Mouse (Mus musculus) adipose tissue, adult 10 weeks (tissue): Measurements from ENCODE around the gene Acod1. TPM values are rescaled to one million over a fixed set of nuclear protein-coding genes. Genes with fewer than 3 reads are reported as not detected.

Source experiments
- polyA plus RNA-seq: library from polyadenylated mRNA; stranded (reverse); fragments of 350-450 nt; fragmentation: Illumina TruSeq; extraction: RNeasy Lipid Tissue Mini Kit (QIAGEN cat#74804); gene quantifications from one replicate; pipeline ENCODE4 v1.2.3, GENCODE M21; 2014; ENCODE audit warnings: low read depth, low replicate concordance

Acod1 gene
- polyA plus RNA-seq: not detected

GRCm38 (mm10) chr14:103046677-103047076, at the start of gene Acod1:
Gene Acod1, plus strand, starts transcription at chr14:103046977.

DNA sequence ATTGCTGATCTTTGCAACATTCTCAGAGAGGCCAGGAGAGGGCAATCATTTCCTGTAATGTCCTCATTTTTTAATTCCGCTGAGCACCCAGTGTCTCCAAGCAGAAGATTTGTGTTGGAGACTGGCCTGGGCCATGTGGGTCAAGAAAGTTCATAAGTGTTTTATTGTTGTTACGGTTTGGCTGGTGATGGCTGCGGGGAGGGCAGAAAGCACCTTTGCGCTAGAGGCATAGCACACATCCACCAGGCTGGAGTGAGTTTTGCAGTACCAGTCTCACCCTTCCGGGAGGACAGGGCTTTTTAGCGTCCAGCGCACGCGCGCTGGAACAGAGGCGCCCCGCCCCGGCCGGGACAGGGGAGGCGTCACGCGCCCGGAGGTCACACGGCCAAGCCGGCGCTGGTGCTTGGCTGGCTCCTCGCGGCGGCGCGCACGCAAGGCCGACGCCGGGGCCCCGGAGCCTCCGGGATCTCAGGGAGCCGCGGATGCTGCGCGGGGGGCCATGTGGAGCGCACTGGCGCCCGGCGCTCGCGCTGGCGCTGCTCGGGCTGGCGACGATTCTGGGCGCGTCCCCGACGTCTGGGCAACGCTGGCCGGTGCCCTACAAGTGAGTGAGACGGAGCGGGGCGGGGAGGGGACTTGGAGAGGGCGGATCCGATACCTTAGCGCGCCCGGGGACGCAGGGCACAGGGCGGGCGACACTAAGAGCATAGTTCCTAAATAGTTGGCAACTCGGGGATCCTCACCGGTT, 23.3 kb downstream of the Acod1 start, which contains the start of gene Cln5:
Cln5 (plus strand) TSS at position 353 of the 748 bp plus-strand sequence.

GRCm38 (mm10) chr14:103099238-103099933, 52.6 kb downstream of the Acod1 start, which contains the start of gene Fbxl3:
Gene Fbxl3, minus strand, starts transcription at chr14:103099566.

Other genes starting within 250 kb of the Acod1 start
- 25.5 TPM for gene Kctd12, start 64.3 kb upstream of the Acod1 start, polyA plus RNA-seq
- 28.8 TPM for gene Cln5, start 23.2 kb downstream of the Acod1 start, polyA plus RNA-seq
- gene Fbxl3, start 52.6 kb downstream of the Acod1 start, polyA plus RNA-seq: 53.8 TPM